Mouse (Mus musculus): Measurements from ENCODE around the gene Vrk1. TPM values are rescaled to one million over a fixed set of nuclear protein-coding genes. Genes with fewer than 3 reads are reported as not detected.

The Vrk1 gene
- total and polyA plus RNA-seq, 3 experiments = 55.2 to 124 (median 69.1) TPM

DNA sequence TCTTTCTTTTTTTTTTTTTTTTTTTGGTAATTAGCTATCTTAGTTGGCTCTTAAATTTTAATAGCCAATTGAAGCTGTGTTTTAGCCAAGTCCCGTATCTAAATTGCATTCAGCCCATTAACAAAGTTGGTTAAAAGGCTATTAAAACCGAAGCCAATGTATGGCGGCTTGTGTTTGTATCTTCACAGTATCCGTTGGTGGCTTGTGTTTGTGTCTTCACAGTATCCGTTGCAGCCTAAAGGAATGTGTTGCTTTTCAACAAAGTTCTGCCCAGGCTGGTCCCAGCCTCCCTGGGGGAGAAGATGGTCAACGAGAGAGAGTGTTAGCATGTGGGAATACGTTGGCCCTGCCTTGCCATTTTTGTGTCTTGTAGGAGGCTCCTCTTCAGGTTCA lies 71.7 kb downstream of the Vrk1 start:
- Histone ChIP-seq H3K79me2 (replicated peaks; ENCODE audit: control insufficient read depth, extremely low read depth, insufficient read depth, poor library complexity, severe bottlenecking) (no peaks in the 10 kb centered on the region), H3K36me3 (replicated peaks in 1 of 2; ENCODE audit: control insufficient read depth in 1 of 2, insufficient read depth in 1 of 2, low read length in 1 of 2) (peaks cover 0 to 57% of the 10 kb centered on the region in 2 experiments), H3K27me3 (replicated peaks) (no peaks in the 10 kb centered on the region), H3K4me1 (ENCODE audit: control insufficient read depth in 1 of 2, insufficient read depth in 2 of 2) (no peaks in the 10 kb centered on the region), H3K9me3 (replicated peaks; ENCODE audit: low read length) (no peaks in the 10 kb centered on the region), H3K27ac (ENCODE audit: insufficient read depth, low read depth) (no peak overlapping the region), H3K9ac (ENCODE audit: insufficient read depth, low read depth) (no peak overlapping the region), H3K4me3 (replicated peaks in 1 of 3; ENCODE audit: low read depth in 2 of 3, low read length in 2 of 3, poor library complexity in 1 of 3) (no peak overlapping the region), H3K4me2 (ENCODE audit: insufficient read depth, low read depth, poor library complexity, severe bottlenecking) (no peak overlapping the region)
- dilution Hi-C loops (cut with MboI; ENCODE audit: extremely low pct_ligation_motif_present, extremely low pct_unique_long_range_greater_than_20kb, low sequenced_read_pairs) = no loop called here
- no peak for DNase-seq (ENCODE audit: extremely low read depth)
- in situ Hi-C loops (cut with MboI; ENCODE audit: low pct_ligation_motif_present, low pct_unique_long_range_greater_than_20kb, low sequenced_read_pairs) = no loop called here
- TF ChIP-seq GABPA (IDR thresholded peaks at IDR 0.05; ENCODE audit: insufficient replicate concordance, low read depth, low read length) (no peak), SMC3 (IDR thresholded peaks at IDR 0.05; ENCODE audit: low read depth, low read length) (no peak), ETS1 (conservative IDR thresholded peaks at IDR 0.05; ENCODE audit: low read depth, low read length) (no peak), EP300 (IDR thresholded peaks at IDR 0.05; ENCODE audit: low read length) (no peak), ZMIZ1 (IDR thresholded peaks at IDR 0.05; ENCODE audit: low read depth, low read length) (no peak), USF1 (IDR thresholded peaks at IDR 0.05; ENCODE audit: low read depth, low read length) (no peak), USF2 (conservative IDR thresholded peaks at IDR 0.05; ENCODE audit: low read depth, low read length) (no peak)

DNA sequence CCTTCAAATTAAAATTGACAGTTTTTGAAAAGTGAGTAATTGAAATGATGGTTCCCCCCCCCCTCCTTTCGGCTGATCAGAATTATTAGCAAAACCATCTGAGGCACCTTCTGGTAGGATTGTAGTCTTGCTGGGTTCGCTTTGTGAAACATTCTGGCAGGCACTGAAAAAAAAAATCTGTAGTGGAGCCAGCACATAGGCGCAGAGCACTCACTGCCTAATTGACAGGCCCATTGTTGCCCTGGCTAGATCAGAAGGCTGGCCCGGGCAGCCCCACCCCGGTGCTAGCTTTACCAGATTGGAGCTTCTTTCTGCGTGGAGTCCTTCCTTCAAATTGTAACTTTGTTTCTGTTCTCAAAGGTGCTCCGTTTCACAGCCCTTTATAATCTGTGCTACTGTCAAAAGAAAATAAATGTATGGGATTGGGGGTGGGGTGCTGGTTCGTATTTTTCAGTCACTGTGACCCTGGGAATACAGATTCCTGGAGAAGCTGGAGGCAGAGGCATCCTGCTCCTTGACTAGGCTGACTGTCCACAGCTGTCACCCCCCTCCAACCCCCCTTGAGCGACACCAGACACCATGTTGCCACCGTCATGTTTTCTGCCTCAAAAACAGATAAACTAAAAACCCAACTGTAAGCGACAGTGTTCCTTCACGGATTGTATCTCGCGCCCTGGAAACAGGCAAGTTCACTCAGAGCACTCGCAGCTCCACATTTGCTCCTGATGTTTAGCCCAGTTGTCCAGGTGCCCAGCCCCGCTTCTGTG lies 72.3 kb downstream of the Vrk1 start:
- H3K4me1 ChIP-seq (ENCODE audit: control insufficient read depth in 1 of 2, insufficient read depth in 2 of 2) = no peaks in the 10 kb centered on the region
- H3K27me3 ChIP-seq (replicated peaks) = no peaks in the 10 kb centered on the region
- no peak overlapping the region for H3K4me3 ChIP-seq (replicated peaks in 1 of 3; ENCODE audit: low read depth in 2 of 3, low read length in 2 of 3, poor library complexity in 1 of 3)
- peaks cover 0 to 54% of the 10 kb centered on the region in 2 experiments for H3K36me3 ChIP-seq (replicated peaks in 1 of 2; ENCODE audit: control insufficient read depth in 1 of 2, insufficient read depth in 1 of 2, low read length in 1 of 2)
- H3K79me2 ChIP-seq (replicated peaks; ENCODE audit: control insufficient read depth, extremely low read depth, insufficient read depth, poor library complexity, severe bottlenecking) = no peaks in the 10 kb centered on the region
- no peak overlapping the region for H3K4me2 ChIP-seq (ENCODE audit: insufficient read depth, low read depth, poor library complexity, severe bottlenecking)
- dilution Hi-C loops (cut with MboI; ENCODE audit: extremely low pct_ligation_motif_present, extremely low pct_unique_long_range_greater_than_20kb, low sequenced_read_pairs) = no loop called here
- no peak overlapping the region for H3K9ac ChIP-seq (ENCODE audit: insufficient read depth, low read depth)
- in situ Hi-C loops (cut with MboI; ENCODE audit: low pct_ligation_motif_present, low pct_unique_long_range_greater_than_20kb, low sequenced_read_pairs) = no loop called here
- DNase-seq (ENCODE audit: extremely low read depth) = no peak
- TF ChIP-seq IRF4 (IDR thresholded peaks at IDR 0.05; ENCODE audit: low read depth, low read length) (no peak), SIN3A (IDR thresholded peaks at IDR 0.05; ENCODE audit: low read length) (no peak), MYC (IDR thresholded peaks at IDR 0.05; ENCODE audit: low read depth, low read length) (no peak)
- H3K27ac ChIP-seq (ENCODE audit: insufficient read depth, low read depth) = no peak overlapping the region
- no peaks in the 10 kb centered on the region for H3K9me3 ChIP-seq (replicated peaks; ENCODE audit: low read length)

DNA sequence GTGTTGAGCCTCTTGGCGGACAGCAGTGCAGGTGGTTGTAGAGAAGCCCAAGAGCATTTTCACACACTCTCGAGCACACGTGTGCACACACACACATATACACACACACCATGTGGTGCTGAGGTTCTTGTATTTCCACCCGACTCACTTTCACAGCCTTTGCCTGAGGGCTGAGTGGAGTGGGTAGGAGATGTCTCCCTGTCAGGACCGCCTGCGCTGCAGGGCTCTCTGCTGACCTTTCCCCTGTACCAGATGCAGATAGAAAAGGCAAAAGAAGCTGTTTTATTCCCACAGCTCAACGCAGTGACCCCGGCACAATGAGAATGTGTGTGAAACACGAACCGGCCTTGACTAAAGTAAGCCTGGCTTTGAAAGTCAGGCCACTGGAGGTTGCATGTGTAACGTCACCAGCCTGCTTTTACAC lies 72.9 kb downstream of the Vrk1 start:
- Histone ChIP-seq H3K4me2 (ENCODE audit: insufficient read depth, low read depth, poor library complexity, severe bottlenecking) (no peak overlapping the region), H3K27me3 (replicated peaks) (no peaks in the 10 kb centered on the region), H3K79me2 (replicated peaks; ENCODE audit: control insufficient read depth, extremely low read depth, insufficient read depth, poor library complexity, severe bottlenecking) (no peaks in the 10 kb centered on the region), H3K4me1 (ENCODE audit: control insufficient read depth in 1 of 2, insufficient read depth in 2 of 2) (no peaks in the 10 kb centered on the region), H3K9ac (ENCODE audit: insufficient read depth, low read depth) (no peak overlapping the region), H3K9me3 (replicated peaks; ENCODE audit: low read length) (no peaks in the 10 kb centered on the region), H3K4me3 (replicated peaks in 1 of 3; ENCODE audit: low read depth in 2 of 3, low read length in 2 of 3, poor library complexity in 1 of 3) (no peak overlapping the region), H3K27ac (ENCODE audit: insufficient read depth, low read depth) (no peak overlapping the region), H3K36me3 (replicated peaks in 1 of 2; ENCODE audit: control insufficient read depth in 1 of 2, insufficient read depth in 1 of 2, low read length in 1 of 2) (peaks cover 0 to 48% of the 10 kb centered on the region in 2 experiments)
- in situ Hi-C loops (cut with MboI; ENCODE audit: low pct_ligation_motif_present, low pct_unique_long_range_greater_than_20kb, low sequenced_read_pairs) = no loop called here
- TF ChIP-seq HCFC1 (IDR thresholded peaks at IDR 0.05; ENCODE audit: low read depth, low read length) (no peak), ZKSCAN1 (IDR thresholded peaks at IDR 0.05; ENCODE audit: borderline replicate concordance, low read depth, low read length) (no peak), POLR2AphosphoS2 (IDR thresholded peaks at IDR 0.05; ENCODE audit: low read depth, low read length) (no peak), POLR2A (IDR thresholded peaks at IDR 0.05; ENCODE audit: low read depth, low read length) (no peak), MXI1 (IDR thresholded peaks at IDR 0.05; ENCODE audit: low read depth, low read length) (no peak), GABPA (IDR thresholded peaks at IDR 0.05; ENCODE audit: insufficient replicate concordance, low read depth, low read length) (no peak), USF2 (conservative IDR thresholded peaks at IDR 0.05; ENCODE audit: low read depth, low read length) (no peak), SIN3A (IDR thresholded peaks at IDR 0.05; ENCODE audit: low read length) (no peak), MEF2A (IDR thresholded peaks at IDR 0.05; ENCODE audit: borderline replicate concordance, low read depth, low read length) (no peak), ZNF384 (IDR thresholded peaks at IDR 0.05; ENCODE audit: low read depth, low read length) (no peak), KAT2A (IDR thresholded peaks at IDR 0.05; ENCODE audit: insufficient replicate concordance, low read length) (no peak), E2F4 (IDR thresholded peaks at IDR 0.05; ENCODE audit: insufficient replicate concordance, low read depth, low read length) (no peak), EP300 (IDR thresholded peaks at IDR 0.05; ENCODE audit: low read length) (no peak), IRF4 (IDR thresholded peaks at IDR 0.05; ENCODE audit: low read depth, low read length) (no peak), ELF1 (IDR thresholded peaks at IDR 0.05; ENCODE audit: low read depth, low read length) (no peak)
- DNase-seq (ENCODE audit: extremely low read depth) = no peak
- dilution Hi-C loops (cut with MboI; ENCODE audit: extremely low pct_ligation_motif_present, extremely low pct_unique_long_range_greater_than_20kb, low sequenced_read_pairs) = no loop called here

Data from CH12.LX (cell line).